Mouse (Mus musculus): ENCODE data around the gene Lingo3.

Gene Lingo3

DNA sequence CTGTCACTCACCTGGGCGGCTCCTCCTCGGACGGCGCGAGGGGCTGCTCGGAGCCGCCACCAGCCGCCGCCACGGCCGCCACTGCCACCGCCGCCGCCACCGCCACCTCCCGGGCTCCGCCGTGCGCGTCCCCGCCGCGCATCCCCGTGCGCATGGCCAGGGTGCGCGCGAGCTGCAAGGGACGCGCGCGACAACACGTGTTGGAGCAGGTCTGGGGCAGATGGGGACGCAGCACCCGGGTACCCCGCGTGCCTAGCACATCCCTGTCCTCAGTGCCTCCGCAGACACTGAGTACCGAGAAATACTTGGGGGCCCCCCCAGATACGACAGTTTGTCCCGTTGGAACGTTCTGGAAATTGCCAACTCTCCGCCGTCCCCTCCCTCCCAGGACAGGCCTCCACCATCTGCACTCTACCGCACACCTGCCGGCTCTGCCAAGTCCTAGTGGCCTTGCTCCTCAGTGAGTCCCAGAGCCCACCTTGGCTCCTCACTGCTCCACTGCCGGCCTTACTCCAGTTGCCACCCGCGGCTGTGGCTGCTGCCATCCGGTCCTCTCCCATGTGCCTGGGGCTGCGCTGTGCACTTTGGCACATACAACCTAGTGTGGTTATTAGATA, at the start of gene Lingo3:
TSS of gene Lingo3 (minus strand) at position 109 of the 617 bp plus-strand sequence.
- no peak for DNase-seq

DNA sequence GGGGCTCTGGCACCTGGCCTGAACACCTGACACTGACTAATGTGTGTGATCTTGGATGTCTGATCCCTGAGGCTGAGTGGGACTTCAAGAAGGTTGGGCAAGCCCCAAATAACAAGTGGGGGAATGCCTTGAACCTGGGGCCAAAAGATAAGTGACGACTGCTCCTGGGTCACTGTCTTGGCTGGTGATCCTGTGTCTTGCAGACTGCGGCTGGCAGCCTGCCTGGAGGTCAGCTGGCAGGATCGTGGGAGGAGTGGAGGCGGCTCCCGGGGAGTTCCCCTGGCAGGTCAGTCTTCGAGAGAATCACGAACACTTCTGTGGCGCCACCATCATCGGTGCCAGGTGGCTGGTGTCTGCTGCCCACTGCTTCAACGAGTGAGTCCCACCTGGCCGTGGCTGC, 43.3 kb upstream of the Lingo3 start:
- peak; percentile 62 to 65 for DNase-seq

DNA sequence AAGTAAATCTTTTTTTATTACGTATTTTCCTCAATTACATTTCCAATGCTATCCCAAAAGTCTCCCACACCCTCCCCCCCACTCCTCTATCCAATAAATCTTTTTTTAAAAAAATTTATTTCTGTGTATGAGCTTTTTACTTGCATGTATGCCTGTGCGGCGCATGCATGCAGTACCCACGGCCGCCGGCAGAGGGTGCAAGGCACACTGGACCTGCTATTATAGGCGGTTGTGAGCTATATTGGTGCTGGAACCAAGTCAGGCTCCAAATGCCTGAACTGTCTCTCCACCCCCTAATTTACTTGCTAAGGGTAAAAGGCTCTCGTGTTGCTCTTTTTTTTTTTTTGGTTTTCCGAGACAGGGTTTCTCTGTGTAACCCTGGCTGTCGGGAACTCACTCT, 37.5 kb upstream of the Lingo3 start:
- DNase-seq, result peak; percentile 64

DNA sequence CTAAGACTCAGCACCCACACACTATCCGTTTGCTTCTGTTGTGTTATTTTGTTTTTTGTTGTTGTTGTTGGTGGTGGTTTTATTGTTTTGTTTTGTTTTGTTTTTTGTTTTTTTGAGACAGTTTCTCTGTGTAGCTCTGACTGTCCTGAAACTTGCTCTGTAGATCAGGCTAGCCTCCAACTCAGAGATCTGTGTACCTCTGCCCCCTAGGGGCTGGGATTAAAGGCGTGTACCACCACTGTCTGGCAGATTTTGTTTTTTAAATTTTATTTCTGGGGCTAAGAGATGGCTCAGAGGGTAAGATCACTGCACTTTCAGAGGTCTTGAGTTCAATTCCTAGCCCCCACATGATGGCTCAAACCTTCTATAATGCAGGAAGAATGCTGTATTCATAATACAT, 37.1 kb upstream of the Lingo3 start:
- DNase-seq, result no peak

DNA sequence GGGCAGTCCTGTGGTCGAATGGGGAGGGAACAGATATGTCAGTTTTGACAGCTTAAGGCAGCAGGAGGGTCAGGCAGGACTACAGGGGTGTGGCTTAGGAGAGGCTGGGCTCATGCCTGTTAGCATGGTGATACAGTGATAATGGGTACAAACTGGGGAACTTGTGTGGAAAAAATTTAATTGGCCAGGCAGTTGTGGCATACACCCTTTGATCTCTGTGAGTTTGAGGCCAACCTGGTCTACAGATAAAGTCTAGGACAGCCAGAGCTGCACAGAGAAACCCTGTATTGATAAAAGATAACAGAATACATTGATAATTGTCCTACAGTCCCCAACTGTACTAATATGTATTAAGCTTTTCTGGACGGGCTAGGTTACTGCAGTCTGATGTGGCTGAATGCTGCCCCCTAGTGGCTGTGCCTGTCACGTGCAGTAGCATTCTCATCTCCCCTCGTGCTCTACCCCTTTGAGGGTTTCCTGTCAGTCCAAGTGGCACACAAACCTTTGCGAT, 36.3 kb upstream of the Lingo3 start:
- DNase-seq, result peak; percentile 44 to 58

DNA sequence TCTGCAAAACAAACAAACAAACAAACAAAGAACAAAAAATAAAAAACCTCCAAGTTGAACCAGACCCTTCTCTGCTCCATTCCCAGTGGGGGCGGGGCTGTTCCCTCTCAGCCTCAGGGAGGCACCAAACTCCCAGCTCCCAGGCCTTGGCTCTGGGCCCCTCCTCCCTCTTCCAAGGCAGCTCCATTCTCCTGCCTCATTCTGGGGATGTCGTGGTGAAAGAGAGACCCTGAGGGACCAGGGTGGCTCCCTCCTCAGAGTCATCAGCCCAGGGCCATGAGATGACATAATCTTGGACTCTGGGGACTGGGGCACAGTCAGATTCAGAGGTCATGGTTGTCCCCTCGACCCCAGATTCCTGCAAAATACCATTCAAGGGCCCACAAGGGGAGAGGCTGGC, 32.8 kb upstream of the Lingo3 start:
- no peak for DNase-seq

DNA sequence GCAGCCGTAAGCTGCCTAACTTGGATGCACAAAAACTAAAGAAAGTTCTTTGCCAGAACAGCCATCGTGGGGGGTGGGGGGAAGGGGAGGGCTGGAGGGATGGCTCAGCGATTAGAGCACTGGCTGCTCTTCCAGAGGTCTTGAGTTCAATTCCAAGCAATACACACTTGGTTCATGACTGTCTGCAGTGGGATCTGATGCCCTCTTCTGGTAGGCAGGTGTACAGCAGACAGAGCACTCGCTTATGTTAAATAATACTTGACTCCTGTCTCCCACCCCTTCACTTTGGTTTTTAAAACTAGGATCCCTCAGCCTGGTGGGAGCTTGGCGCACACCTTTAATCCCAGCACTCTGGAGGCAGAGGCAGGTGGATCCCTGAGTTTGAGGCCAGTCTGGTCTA, 32.2 kb upstream of the Lingo3 start:
- peak; percentile 43 to 55 for DNase-seq

DNA sequence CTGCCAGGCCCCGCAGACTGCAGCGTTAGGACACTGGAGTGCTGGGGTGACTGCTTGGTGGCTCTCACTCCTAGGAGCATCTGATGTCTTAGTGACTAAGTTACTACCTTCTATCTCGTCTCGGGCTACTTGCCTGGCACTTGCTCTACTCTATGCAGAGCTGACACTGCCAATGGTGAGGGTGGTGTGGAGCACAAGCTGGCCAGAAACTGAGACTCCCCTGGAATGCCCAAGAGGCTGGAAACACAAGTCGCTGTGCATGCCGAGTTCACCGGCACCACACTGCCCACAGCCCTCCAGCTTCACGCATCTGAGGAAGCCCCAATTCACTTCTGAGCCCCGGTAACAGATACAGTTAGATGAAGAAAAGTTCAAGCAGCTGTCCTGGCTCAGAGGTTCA, 30.2 kb upstream of the Lingo3 start:
- no peak for DNase-seq

DNA sequence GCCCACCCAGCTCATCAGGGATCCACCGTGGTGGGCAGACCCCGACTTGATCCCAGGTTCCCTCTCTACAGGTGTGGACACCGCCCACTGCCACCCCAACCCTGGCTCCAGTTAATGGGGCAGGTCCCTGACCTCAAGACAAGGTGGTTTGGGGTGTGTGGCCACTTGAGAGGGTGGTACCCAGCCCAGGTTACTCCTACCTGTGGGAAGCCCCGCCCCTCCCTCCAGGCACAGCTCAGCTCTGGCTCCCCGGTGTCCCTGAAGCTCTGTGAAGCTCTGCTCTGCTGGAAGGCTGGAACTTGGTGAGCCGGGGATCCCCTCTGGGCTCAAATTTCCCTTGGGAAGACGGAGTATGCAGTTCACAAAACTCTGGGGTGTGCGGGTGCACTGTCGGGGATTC, 27.7 kb upstream of the Lingo3 start, which contains the start of gene Tmprss9:
TSS of gene Tmprss9 (plus strand) at position 268 of the 400 bp plus-strand sequence.
- DNase-seq, result no peak

DNA sequence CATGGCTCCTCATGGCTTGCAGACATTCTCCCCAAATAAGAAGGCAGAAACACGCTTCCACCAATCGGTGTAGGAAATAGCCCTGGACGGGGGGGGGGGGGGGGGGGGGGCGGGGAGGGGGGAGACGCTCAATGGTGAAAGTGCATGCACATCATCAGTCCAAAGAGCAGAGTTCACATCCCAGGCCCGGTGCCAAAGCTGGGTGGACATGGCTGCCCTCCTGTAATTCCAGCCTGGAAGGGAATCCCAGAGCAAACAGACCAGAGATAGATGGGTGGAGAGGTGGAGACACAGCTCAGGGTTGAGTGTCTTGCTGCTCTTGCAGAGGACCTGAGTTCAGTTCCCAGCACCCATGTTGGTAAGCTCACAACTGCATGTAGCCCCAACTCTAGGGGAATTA, 27.2 kb upstream of the Lingo3 start:
- DNase-seq, result no peak

DNA sequence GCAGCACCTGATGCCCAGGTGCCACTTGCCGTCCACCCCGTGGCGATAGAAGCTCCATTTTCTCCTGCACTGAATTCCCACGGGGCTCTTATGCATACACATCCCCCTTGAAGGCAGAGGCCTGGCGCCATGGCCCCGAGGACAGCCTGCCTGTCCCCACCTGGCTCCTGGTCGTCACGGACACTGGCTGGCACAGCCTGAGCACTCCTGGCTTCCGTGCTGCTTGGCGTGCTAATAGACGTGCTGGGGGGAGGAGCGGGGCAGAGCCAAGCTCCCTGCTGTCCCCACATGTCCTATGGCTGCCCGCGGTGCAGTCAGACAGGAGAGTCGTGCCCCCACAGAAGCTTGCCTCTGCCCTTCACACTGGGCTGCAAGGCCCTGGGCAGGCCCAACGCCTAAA, 20.6 kb upstream of the Lingo3 start:
- DNase-seq, result no peak

DNA sequence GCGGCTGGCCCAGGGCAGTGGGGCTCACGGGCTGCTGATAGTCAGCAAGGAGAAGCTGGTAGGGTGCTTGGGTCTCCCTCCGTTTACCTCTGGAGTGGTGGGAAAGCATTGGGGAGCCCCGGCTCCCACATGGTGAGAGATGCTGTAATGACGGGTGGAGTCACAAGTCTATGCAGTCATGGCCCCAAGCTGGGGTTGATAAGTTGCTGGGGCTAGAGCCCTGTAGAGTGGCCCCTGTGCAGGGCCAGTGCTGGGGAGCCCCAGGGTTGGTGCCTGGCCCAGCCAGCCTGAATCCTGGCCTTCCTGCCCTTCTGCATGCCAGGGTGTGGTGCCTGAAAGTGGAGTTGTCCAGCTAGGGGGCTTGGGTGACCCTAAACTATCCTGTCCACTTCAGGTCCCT, 18.5 kb upstream of the Lingo3 start:
- no peak for DNase-seq

DNA sequence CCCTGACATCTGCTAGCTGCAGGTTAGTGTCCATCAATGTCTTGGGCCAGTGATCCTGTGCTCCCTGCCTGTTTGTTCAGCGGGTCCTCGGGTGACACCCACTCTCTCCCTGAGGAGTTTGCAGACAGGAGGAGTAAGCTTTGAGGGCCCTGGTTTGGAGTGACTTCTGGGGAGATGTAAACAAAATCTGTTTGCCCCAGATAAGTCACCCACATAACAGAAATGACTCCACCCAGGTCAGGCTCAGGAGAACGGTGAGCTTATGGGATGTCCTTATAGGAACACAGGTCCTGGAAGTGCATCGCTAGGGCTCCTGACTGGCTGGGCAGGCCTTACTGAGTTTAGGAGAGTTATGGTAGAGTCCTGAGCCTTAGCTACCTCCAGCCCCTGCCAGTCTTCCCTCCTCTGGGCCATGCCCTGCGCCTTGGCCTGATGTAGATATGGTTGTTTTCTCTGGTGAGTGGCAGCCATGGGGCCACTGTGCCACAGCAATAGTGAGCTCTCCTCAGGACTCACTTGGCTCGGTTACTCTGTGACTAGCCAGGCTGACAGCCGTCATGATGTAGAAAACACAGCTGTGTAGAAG, 14.6 kb upstream of the Lingo3 start:
- no peak for DNase-seq

DNA sequence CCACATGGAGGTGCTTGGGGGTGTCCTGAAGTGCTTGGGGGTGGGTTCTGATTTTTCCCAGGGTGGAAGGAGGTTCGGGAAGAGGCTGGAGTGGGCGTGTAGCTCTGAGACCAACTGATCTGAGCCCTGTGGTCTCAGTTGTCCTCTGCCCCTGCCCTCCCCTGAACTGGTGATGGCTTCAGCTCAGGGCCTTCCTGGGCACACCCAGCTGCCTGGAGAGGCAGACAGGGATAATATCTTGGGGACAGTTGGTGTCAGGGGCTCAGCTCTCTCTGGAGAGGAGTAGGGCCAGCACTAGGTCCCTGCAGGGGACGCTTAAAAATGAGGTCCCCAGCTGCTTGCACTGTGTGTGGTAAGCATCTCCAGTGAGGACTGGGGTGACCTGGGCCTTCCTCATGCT, 14.0 kb upstream of the Lingo3 start:
- DNase-seq, result no peak

DNA sequence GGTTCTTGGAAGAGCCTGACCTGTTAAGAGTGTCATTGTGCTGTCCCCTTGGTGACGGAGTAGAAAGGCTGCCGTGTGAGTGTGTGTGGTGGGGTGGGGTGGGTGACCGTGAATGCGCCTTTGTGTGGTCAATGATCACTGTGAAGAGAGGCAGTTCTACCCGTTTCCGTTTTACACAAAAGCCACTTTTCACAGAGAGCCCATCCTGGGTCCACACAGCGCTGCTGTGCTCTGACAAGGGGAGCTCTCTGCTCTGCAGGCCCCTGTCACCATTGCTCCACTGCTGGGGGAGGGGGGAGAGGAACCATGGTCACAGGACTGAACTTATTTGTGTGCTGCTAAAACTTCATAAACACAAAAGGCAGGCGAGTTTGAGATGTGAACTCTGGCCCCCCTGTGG, 13.5 kb upstream of the Lingo3 start:
- DNase-seq, result no peak

DNA sequence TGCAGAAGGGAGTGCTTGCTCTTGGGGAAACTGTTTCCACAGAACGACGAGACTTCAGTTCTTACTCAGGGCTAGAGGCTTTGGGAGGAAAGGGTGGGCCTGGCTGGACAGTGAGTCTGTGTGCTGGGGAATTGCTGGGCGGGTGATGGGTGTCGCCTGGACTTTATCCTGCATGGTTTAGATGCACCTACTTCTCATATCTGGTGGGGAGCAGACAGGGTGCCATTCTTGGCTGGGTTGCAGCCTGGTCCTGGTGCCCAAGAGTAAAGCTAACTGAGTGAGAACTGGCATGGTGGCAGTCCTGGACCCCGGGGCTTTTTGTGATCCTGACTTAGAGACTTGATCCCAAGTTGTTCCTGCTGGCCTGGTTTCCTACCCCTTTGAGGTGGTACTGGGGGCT, 13.1 kb upstream of the Lingo3 start:
- no peak for DNase-seq

DNA sequence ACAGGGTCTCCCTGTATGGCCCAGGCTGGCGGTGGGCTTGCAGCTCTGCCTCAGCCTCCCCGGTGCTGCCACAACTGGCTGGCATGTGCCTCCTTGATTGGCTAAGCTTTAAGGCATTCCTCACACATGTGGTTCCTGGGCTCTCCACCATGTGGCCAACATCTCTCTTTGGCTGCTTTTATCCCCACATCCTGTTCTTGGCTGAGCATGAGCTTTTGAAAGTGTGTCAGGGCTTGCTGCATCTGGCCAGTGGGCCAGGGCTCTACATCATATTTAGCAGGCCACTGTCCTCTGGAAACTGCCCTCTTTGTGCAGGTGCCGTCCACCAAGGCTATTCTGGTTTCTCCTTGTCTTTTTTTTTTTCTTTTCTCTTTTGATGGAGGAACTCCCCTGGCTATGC, 12.4 kb upstream of the Lingo3 start:
- DNase-seq, result peak in 1 of 2 experiments; percentile 7

DNA sequence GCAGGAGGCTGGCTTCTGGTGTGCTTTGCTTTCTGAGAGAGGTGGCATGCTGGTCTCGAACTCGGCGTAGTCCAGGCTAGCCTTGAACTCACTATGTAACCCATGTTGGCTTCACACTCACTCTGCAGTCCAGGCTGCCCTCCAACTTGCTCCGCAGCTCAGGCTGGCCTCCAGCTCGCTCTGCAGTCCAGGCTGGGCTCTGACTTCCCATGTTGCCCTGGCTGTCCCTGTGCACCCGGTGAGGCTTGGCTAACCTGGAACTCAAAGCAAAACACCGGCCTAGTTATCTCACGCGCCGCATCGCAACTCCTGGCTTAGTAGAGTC, 11.9 kb upstream of the Lingo3 start:
- DNase-seq, result no peak

DNA sequence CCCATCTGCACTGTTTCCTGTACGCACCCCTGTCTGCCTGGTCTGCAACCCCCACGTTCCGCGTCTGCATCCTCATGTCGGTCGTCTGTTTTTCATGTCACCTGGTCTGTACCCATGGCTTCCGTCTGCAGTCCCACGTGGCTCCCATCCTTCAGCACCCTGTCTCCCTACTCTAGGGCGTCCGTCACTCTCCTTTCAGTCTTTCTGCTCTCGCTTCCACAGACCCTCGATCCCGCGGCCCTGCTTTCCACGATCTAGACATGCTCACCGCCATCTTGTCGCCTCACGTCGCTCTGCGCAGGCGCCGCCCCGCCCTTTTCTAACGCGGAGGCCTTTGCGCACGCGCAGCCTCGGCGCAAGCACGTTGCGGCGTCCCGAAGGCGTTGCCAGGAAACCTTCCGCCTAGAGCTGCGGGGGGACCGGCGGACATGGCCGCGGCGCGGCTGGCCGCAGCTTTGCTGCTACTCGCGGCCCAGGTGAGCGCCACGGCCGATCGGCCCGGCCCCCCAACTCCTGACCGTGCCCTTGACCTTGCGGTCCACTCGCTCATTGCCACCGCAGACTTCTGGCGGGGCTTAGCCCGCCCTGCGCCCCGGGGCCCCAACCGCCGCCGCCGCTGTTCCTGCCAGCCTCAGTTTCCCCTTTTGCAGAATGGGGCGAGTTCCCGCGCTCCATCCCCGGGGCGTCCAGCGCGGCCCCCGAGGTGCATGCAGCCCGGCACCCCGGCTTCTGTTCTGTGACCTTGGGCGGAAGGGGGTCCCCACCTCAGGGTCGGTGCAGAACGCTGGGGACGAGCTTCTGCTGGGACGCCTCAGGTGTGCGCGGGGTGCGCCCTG, 11.3 kb upstream of the Lingo3 start, which contains the start of the genes Lsm7 and Sppl2b:
TSS of gene Lsm7 (minus strand) at position 297 of the 836 bp plus-strand sequence.
TSS of gene Sppl2b (plus strand) at position 363 of the 836 bp plus-strand sequence.
- peak; percentile 95 to 96 for DNase-seq

DNA sequence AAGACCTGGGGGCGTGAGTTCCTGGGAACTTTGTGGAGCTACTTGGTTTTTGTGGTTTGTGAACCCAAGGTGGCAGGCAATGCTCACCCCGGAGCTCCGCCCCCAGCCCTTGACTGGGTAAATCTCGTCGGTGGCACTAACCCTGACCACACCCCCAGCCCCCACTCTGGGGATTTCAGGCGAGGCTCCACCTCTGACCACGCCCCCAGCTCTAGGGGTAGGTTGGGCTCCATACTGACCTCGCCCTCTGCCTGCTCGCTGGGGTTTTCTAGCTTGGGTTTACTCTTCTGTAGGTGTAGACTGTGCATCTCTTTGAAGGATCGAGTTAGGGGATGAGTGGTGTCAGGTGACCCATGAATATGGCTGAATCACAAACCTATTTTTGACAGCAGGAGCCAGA, 4.7 kb upstream of the Lingo3 start:
- peak; percentile 64 to 81 for DNase-seq

DNA sequence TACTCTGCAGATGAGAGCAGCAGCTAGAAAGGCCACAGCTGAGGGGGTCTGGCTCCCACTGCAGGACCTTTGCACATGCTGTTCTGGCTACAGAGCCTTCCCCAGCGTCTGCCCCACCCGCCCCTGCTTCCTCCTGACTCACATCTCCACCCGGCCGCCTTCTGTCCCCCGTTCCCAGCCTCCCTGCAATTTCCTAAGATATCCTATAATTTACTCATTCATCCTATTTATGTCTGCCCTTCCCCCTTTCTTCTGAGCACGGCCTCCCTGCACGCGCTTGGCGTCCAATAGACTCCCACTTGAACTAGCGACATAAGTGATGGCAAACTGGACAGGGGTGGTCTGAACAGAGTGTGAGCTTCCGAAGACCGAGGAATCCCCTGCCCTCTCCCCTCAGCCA, 1.9 kb upstream of the Lingo3 start:
- no peak for DNase-seq

DNA sequence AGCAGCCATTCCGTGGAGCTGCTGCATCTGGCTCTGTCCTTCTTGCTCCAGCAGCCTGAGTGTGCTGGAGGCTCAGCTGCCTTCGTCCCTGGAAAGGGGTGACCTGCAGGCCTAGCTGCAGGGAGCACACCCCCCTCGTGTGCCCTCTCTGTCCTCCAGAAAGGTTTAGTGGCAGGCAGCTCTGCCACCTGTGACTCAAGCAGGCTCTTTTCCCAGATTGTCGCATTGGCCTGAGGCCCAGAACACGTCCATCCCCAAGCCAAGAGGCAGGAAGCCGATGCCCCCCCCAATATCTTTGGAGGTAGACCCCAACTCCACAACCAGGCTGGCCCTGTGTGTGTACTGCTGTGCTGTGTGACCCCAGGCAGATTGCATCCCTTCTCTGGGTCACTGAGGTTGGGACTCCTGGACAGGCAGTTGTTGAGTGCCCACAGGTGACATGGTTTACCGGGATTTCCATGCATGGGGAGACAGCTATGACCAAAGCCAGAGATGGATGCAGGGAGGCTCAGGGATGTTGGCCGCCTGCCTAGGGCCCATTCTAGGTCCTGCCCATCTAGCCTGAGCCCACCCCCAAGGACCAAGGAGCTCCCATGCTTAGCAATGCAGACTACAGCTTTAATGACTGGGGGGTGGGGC, 1.3 kb upstream of the Lingo3 start:
- no peak for DNase-seq

Measured in lung, adult 18-20 months (tissue).